Mouse (Mus musculus) right cerebral cortex, postnatal 10 days (tissue): ENCODE data around the gene Gm3055.
A peak's percentile ranks its signal among the peaks of the same experiment; 100 is the strongest.
"Not testable (repeated sequence)": the region's sequence is repeated elsewhere in the genome, so short reads cannot be mapped to it uniquely, and the experiment has no call there.

Experiments
- DNase-seq, 2 experiments: peaks; one replicate each; pipeline ENCODE4 v3.0.0; 2021; ENCODE audit warnings: low spot score in 2 of 2

Gene Gm3055

GRCm38 (mm10) chr10:81770506-81771403 lies at the start of gene Gm3055:
Gene Gm3055, minus strand, starts transcription at chr10:81771161.
- not testable (repeated sequence) for DNase-seq

DNA sequence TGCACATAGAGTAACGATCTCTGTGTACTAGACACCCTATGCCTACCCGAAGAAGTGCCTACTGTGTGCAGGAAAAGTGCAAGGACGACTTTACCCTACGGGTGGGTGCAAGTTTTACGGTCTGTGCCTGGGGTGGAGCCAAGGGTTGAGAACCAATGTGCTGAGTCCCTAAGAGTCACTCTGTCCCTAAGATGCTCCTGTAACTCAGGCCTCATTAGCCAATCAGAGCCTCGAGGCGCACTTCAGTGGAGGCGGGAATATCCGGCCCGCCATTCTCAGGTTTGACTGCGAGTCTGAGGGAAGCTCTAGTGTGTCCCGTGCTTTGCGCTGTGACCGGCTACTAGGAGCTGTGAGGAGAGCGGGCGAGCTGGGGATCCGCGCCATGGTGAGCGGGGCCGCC lies 40.9 kb upstream of the Gm3055 start, which contains the start of gene Gm4767:
TSS of gene Gm4767 (plus strand) at position 288 of the 400 bp plus-strand sequence.
- peak; percentile 14 to 20 for DNase-seq

GRCm38 (mm10) chr10:81771404-81771777 lies 430 bp upstream of the Gm3055 start:
- DNase-seq = not testable (repeated sequence)

DNA sequence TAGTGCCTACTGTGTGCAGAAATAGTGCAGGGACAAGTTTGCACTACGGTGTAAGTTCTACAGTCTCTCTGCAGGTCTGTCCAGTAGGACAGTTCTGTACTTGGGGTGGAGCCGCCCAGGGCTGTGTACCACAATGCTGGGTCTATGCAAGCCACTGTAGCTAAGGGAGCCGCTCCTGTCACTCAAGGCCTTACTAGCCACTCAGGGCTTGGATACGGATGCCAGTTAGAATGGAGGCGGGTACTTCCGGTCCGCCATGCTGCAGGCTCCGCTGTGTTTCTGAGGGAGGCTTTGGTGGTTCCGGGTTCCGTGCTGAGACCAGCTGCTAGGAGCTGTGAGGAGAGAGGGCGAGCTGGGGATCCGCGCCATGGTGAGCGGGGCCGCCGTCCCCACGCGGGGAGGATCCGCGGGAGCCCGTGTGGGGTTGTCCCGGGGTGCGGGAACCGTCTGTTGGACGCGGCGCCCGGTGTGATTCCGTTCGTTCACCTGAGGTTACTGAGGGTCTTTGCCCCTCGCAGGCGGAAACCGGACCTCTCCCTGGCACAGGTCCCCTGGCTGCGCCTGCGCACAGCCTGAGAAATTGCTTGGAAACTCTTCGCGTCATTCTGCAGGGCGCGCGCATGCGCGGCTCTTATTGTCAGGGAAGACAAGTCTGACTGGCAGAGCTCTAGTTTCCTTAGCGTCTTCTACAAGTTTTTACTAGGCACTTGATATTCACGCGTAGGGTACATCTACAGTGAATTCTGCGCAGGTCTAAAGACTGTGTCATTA lies 66.2 kb downstream of the Gm3055 start, which contains the start of gene Zfp433:
TSS of gene Zfp433 (plus strand) at position 295 of the 771 bp plus-strand sequence.
- DNase-seq = not testable (repeated sequence)
